21 mouse cellular contexts compared by ENCODE assay signal in genomic region chr7:75509085-75509873, GRCm38 (mm10). TPM values are rescaled to one million over a fixed set of nuclear protein-coding genes. Genes with fewer than 3 reads are reported as not detected.
A peak's percentile ranks its signal among the peaks of the same experiment; 100 is the strongest.
DNase-seq lines count a peak whose midpoint lies in the region; ATAC-seq and TF ChIP-seq lines count a peak whose summit lies in the region.
"Had no signal": no experiment of that assay in that cellular context is flagged by ENCODE, and none has a peak within 500 bp of the region (broad histone marks: within the 10 kb centered on the region; RNA-seq: fewer than 3 reads in every experiment).

No protein-coding gene starts in this region.

- peaks cover 7% of the 10 kb centered on the region; the same call in 1 of the 2 replicates for H3K4me1 ChIP-seq in intestine, embryonic 15.5 days (replicated peaks)
- H3K4me1 ChIP-seq in small intestine, adult 2 months (ENCODE audit: control insufficient read depth, insufficient read depth, insufficient read length, low read length) = peaks cover 2% of the 10 kb centered on the region
- peaks cover 8% of the 10 kb centered on the region; the same call in 1 of the 2 replicates for H3K4me1 ChIP-seq in midbrain, embryonic 10.5 days
- H3K4me1 ChIP-seq: forebrain, embryonic 12.5 days; hindbrain, embryonic 15.5 days had no signal

- 0 out of 2 replicates have a peak overlapping the region, but pooled peaks have one; percentile 22 for H3K27ac ChIP-seq in intestine, embryonic 15.5 days
- H3K27ac ChIP-seq in small intestine, adult 2 months (ENCODE audit: insufficient read depth, low read depth, low read length) = peak overlapping the region; percentile 64; the same call in 1 of the 2 replicates
- no peak overlapping the region for H3K27ac ChIP-seq in midbrain, embryonic 10.5 days (replicated peaks)
- H3K27ac ChIP-seq in layer of hippocampus, adult 2 months = no peak overlapping the region
- H3K27ac ChIP-seq: embryonic facial prominence, embryonic 13.5 days; forebrain, embryonic 12.5 days; hindbrain, embryonic 15.5 days had no signal

- H3K4me3 ChIP-seq in intestine, embryonic 15.5 days (replicated peaks) = no peak overlapping the region
- no peak overlapping the region for H3K4me3 ChIP-seq in small intestine, adult 2 months (ENCODE audit: low read depth, low read length)
- H3K4me3 ChIP-seq in midbrain, embryonic 10.5 days = no peak overlapping the region
- H3K4me3 ChIP-seq in layer of hippocampus, adult 2 months = no peak overlapping the region
- H3K4me3 ChIP-seq: embryonic facial prominence, embryonic 13.5 days; forebrain, embryonic 12.5 days; heart, embryonic 12.5 days; hindbrain, embryonic 15.5 days had no signal

- no peaks in the 10 kb centered on the region for H3K9me3 ChIP-seq in intestine, embryonic 15.5 days
- no peaks in the 10 kb centered on the region for H3K9me3 ChIP-seq in midbrain, embryonic 10.5 days (replicated peaks)
- H3K9me3 ChIP-seq: embryonic facial prominence, embryonic 13.5 days; forebrain, embryonic 12.5 days; heart, embryonic 12.5 days; hindbrain, embryonic 15.5 days had no signal

- DNase-seq in retina, postnatal 1 day = peak; percentile 50
- no peak for DNase-seq in retina, embryonic 14.5 days (ENCODE audit: low spot score)
- no peak for DNase-seq in midbrain, embryonic 10.5 days (ENCODE audit: low spot score)
- no peak for DNase-seq in left cerebral cortex, adult 18-20 months (ENCODE audit: low spot score in 2 of 2)
- no peak for DNase-seq in layer of hippocampus, adult 2 months (ENCODE audit: low spot score in 2 of 2)
- DNase-seq: adrenal gland, adult 2 months; adrenal gland, postnatal 25 days; cerebellum, adult 18-20 months; cerebellum, adult 9-11 months; cerebellum, postnatal 36 days; gastrocnemius, postnatal 14 days; heart, postnatal 36 days had no signal

- 40% methylated on average over 5 of the region's 5 CpGs for WGBS in intestine, embryonic 15.5 days
- WGBS in small intestine, adult 2 months = 23% methylated on average over 5 of the region's 5 CpGs
- 78% methylated on average over 5 of the region's 5 CpGs for WGBS in midbrain, embryonic 10.5 days

- no peak overlapping the region for H3K4me2 ChIP-seq in intestine, embryonic 15.5 days (replicated peaks)
- H3K4me2 ChIP-seq: embryonic facial prominence, embryonic 13.5 days; forebrain, embryonic 12.5 days; heart, embryonic 12.5 days; hindbrain, embryonic 15.5 days had no signal

- ATAC-seq in activated CD4-positive, CD25-positive, alpha-beta regulatory T cell, adult 4 months = peak; percentile 57
- ATAC-seq in intestine, embryonic 15.5 days = peak; percentile 48
- ATAC-seq: forebrain, embryonic 16.5 days; Patski had no signal

- no peak overlapping the region for H3K9ac ChIP-seq in intestine, embryonic 15.5 days
- H3K9ac ChIP-seq: embryonic facial prominence, embryonic 13.5 days; forebrain, embryonic 12.5 days; heart, embryonic 12.5 days; hindbrain, embryonic 15.5 days had no signal

- no peaks in the 10 kb centered on the region for H3K27me3 ChIP-seq in intestine, embryonic 15.5 days (replicated peaks)
- H3K27me3 ChIP-seq in small intestine, adult 2 months (ENCODE audit: control insufficient read depth, insufficient read depth, low read length) = no peaks in the 10 kb centered on the region
- H3K27me3 ChIP-seq in midbrain, embryonic 10.5 days (ENCODE audit: low read depth, poor library complexity, severe bottlenecking) = no peaks in the 10 kb centered on the region
- H3K27me3 ChIP-seq: embryonic facial prominence, embryonic 13.5 days; forebrain, embryonic 12.5 days; heart, embryonic 12.5 days; hindbrain, embryonic 15.5 days; Patski had no signal

- no peak for TF ChIP-seq POLR2A in small intestine, adult 2 months (IDR thresholded peaks at IDR 0.05; ENCODE audit: low read depth, low read length)

- no peak for TF ChIP-seq CTCF in small intestine, adult 2 months (IDR thresholded peaks at IDR 0.05; ENCODE audit: extremely low read depth, insufficient read length, insufficient replicate concordance, low read depth, low read length)
- no peak for TF ChIP-seq CTCF in layer of hippocampus, adult 2 months (conservative IDR thresholded peaks at IDR 0.05)

- H3K36me3 ChIP-seq in intestine, embryonic 15.5 days = no peaks in the 10 kb centered on the region
- H3K36me3 ChIP-seq in small intestine, adult 2 months (ENCODE audit: control insufficient read depth, insufficient read depth, low read length) = no peaks in the 10 kb centered on the region
- H3K36me3 ChIP-seq in midbrain, embryonic 10.5 days = no peaks in the 10 kb centered on the region
- H3K36me3 ChIP-seq: embryonic facial prominence, embryonic 13.5 days; forebrain, embryonic 12.5 days; heart, embryonic 12.5 days; hindbrain, embryonic 15.5 days had no signal

RNA-seq across cellular contexts. Expression of gene Akap13, which starts 53.9 kb away (rescaled TPM):
- polyA plus RNA-seq in activated CD4-positive, CD25-positive, alpha-beta regulatory T cell, adult 4 months (2017; shearing (Covaris generic)) = 100 to 1,000 TPM; 266 to 304 TPM
- polyA plus RNA-seq in intestine, embryonic 15.5 days (2015; fragmentation: Nextera tagmentation; extraction: Ambion mirVana) = 29.4 and 31.2 TPM in 2 replicates
- 6.9 and 15.8 TPM in 2 replicates for polyA plus RNA-seq in small intestine, adult 2 months (2012; rRNA removed)
- polyA plus RNA-seq in midbrain, embryonic 10.5 days (2016; fragmentation: Nextera tagmentation; extraction: Ambion mirVana) = 28.7 and 29.0 TPM in 2 replicates
- total RNA-seq in left cerebral cortex, adult 18-20 months (2021) = 10 to 100 TPM; 22.2 to 23.5 TPM
- total RNA-seq in layer of hippocampus, adult 2 months (2021) = 10 to 100 TPM; 66.5 to 73.6 TPM

Comparison
In these comparisons a context has a peak if more than half of its experiments do, and no peak if none do; other contexts are left out.
1. H3K27ac ChIP-seq: peak in intestine, embryonic 15.5 days (single experiment) and small intestine, adult 2 months (single experiment); none in midbrain, embryonic 10.5 days (single experiment) and layer of hippocampus, adult 2 months (single experiment).